Mouse (Mus musculus) myocyte (in vitro differentiated cells): ENCODE results near the gene 4930442H23Rik. TPM values are rescaled to one million over a fixed set of nuclear protein-coding genes. Genes with fewer than 3 reads are reported as not detected.
A peak's percentile ranks its signal among the peaks of the same experiment; 100 is the strongest.

Experiments
- H3K27me3 ChIP-seq: one replicate; pipeline ENCODE4 v1.6.1; 2011; ENCODE audit not compliant: control insufficient read depth, insufficient read depth, insufficient read length
- H3K36me3 ChIP-seq: one replicate; pipeline ENCODE4 v1.6.1; 2011; ENCODE audit not compliant: control insufficient read depth, insufficient read depth
- H3K4me2 ChIP-seq: one replicate; pipeline ENCODE4 v1.6.1; 2011; ENCODE audit warnings: low read depth, control low read depth
- H3K4me3 ChIP-seq: one replicate; pipeline ENCODE4 v1.5.1; 2011; ENCODE audit warnings: mild to moderate bottlenecking, control low read depth, moderate library complexity
- H3K79me2 ChIP-seq: one replicate; pipeline ENCODE4 v1.6.1; 2011; ENCODE audit not compliant: control insufficient read depth, insufficient read depth
- H3ac ChIP-seq: one replicate; pipeline ENCODE4 v1.6.1; 2011; ENCODE audit not compliant: control insufficient read depth, insufficient read length
- CEBPB ChIP-seq: IDR thresholded peaks from 2 replicates; pipeline ENCODE4 v1.6.1; 2011; ENCODE audit warnings: mild to moderate bottlenecking, moderate library complexity; ENCODE audit not compliant: poor library complexity, insufficient read depth, severe bottlenecking
- E2F4 ChIP-seq: IDR thresholded peaks from one replicate; pipeline ENCODE4 v1.6.1; 2011; ENCODE audit warnings: mild to moderate bottlenecking, control low read depth, moderate library complexity; ENCODE audit not compliant: insufficient read depth
- MAX ChIP-seq: IDR thresholded peaks from one replicate; pipeline ENCODE4 v1.6.1; 2011; ENCODE audit warnings: low read depth, mild to moderate bottlenecking, control low read depth
- MYOD1 ChIP-seq, 3 experiments: IDR thresholded peaks; one replicate each; pipeline ENCODE4 v1.6.1; 2011; ENCODE audit warnings: control low read depth in 2 of 3, low read depth in 2 of 3, mild to moderate bottlenecking in 2 of 3, moderate library complexity in 1 of 3; ENCODE audit not compliant: insufficient read length in 2 of 3, control insufficient read depth in 1 of 3
- MYOG ChIP-seq, 3 experiments: IDR thresholded peaks; one replicate each; pipeline ENCODE4 v1.6.1; 2011; ENCODE audit warnings: control low read depth in 2 of 3, low read depth in 2 of 3, mild to moderate bottlenecking in 2 of 3; ENCODE audit not compliant: insufficient read length in 2 of 3, control insufficient read depth in 1 of 3, insufficient read depth in 1 of 3
- POLR2A ChIP-seq: IDR thresholded peaks from one replicate; pipeline ENCODE4 v1.6.1; 2011; ENCODE audit warnings: low read depth, mild to moderate bottlenecking, control low read depth, moderate library complexity; ENCODE audit not compliant: insufficient read length
- POLR2AphosphoS2 ChIP-seq: IDR thresholded peaks from one replicate; pipeline ENCODE4 v1.6.1; 2011; ENCODE audit warnings: low read depth, control low read depth; ENCODE audit not compliant: insufficient read length
- REST ChIP-seq: IDR thresholded peaks from one replicate; pipeline ENCODE4 v1.6.1; 2011; ENCODE audit warnings: mild to moderate bottlenecking, control low read depth, moderate library complexity; ENCODE audit not compliant: insufficient read depth, insufficient read length
- SRF ChIP-seq: IDR thresholded peaks from one replicate; pipeline ENCODE4 v1.6.1; 2011; ENCODE audit warnings: low read depth; ENCODE audit not compliant: control insufficient read depth, insufficient read length
- TCF12 ChIP-seq: IDR thresholded peaks from one replicate; pipeline ENCODE4 v1.6.1; 2011; ENCODE audit warnings: mild to moderate bottlenecking, control low read depth; ENCODE audit not compliant: poor library complexity, insufficient read depth, severe bottlenecking
- TCF3 ChIP-seq: IDR thresholded peaks from one replicate; pipeline ENCODE4 v1.6.1; 2011; ENCODE audit warnings: low read depth, control low read depth; ENCODE audit not compliant: insufficient read length
- USF1 ChIP-seq: IDR thresholded peaks from one replicate; pipeline ENCODE4 v1.6.1; 2011; ENCODE audit warnings: low read depth, mild to moderate bottlenecking, control low read depth, moderate library complexity
- polyA plus RNA-seq: library from polyadenylated mRNA; unstranded; fragments of >200 nt; fragmentation: generic; extraction: Trizol; gene quantifications from one replicate; pipeline ENCODE4 v1.2.1, GENCODE M21; 2012; ENCODE audit warnings: missing spikeins

4930442H23Rik gene
- polyA plus RNA-seq, 1 experiment = 0.12 TPM

DNA sequence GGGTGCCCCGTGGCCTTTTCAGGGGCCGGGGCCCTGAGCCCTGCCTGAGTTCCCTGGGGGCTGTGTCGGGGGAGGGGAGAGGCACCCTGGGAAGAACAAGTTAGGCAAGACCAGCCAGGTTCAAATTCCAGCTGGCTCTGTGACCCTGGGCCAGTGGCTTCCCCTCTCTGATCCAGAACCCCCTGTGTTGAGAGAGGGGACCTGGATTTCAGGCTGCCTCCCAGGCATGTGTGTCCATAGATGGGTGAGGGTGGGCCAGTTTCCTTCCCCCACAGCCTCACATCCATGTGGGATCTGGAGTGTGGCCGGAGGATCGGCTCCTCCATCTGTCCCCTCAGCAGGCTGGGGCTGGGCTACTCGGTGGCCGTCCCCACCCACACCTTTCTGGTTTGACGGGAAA lies 43.6 kb downstream of the 4930442H23Rik start:
- Histone ChIP-seq H3K79me2 (peaks cover 66% of the 10 kb centered on the region), H3K4me3 (peak overlapping the region; percentile 94), H3K36me3 (peaks cover 3% of the 10 kb centered on the region), H3K4me2 (peak overlapping the region; percentile 89), H3K27me3 (no peaks in the 10 kb centered on the region), H3ac (no peak overlapping the region)
- TF ChIP-seq TCF12 = no peak
- no peak for TF ChIP-seq MAX
- no peak for TF ChIP-seq SRF
- TF ChIP-seq CEBPB = no peak
- TF ChIP-seq USF1 = no peak
- no peak for TF ChIP-seq MYOG (IDR thresholded peaks at IDR 0.05; ENCODE audit: control insufficient read depth in 1 of 3, insufficient read depth in 1 of 3, insufficient read length in 2 of 3, low read depth in 2 of 3)
- TF ChIP-seq POLR2AphosphoS2 = no peak
- TF ChIP-seq MYOD1 (IDR thresholded peaks at IDR 0.05; ENCODE audit: control insufficient read depth in 1 of 3, insufficient read length in 2 of 3, low read depth in 2 of 3) = no peak
- TF ChIP-seq TCF3 = no peak
- TF ChIP-seq E2F4 = no peak
- TF ChIP-seq REST = no peak

DNA sequence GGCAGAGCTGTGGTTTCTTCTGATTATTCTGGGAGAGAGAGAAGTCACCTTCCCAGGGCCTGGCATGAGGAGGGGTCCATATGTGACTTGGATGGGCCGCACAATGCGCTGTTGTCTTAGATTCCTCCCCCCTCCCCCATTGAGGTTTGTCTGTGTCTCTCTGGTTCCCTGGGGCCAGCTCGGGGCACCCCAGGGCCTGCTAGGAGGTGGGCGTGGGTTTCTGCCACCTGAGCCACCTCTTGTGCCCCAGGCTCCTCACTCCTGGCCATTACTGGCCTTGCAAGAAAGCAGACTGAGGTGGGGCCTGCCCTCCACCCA lies 44.2 kb downstream of the 4930442H23Rik start:
- Histone ChIP-seq H3ac (no peak overlapping the region), H3K27me3 (no peaks in the 10 kb centered on the region), H3K4me3 (peak overlapping the region; percentile 94), H3K4me2 (peak overlapping the region; percentile 89), H3K79me2 (peaks cover 64% of the 10 kb centered on the region), H3K36me3 (no peaks in the 10 kb centered on the region)
- no peak for TF ChIP-seq MAX
- no peak for TF ChIP-seq POLR2A
- no peak for TF ChIP-seq CEBPB
- no peak for TF ChIP-seq USF1
- no peak for TF ChIP-seq SRF
- TF ChIP-seq TCF12 = no peak
- TF ChIP-seq E2F4 = no peak
- TF ChIP-seq POLR2AphosphoS2 = no peak
- TF ChIP-seq REST = no peak
- TF ChIP-seq TCF3 = no peak
- no peak for TF ChIP-seq MYOG (IDR thresholded peaks at IDR 0.05; ENCODE audit: control insufficient read depth in 1 of 3, insufficient read depth in 1 of 3, insufficient read length in 2 of 3, low read depth in 2 of 3)
- no peak for TF ChIP-seq MYOD1 (IDR thresholded peaks at IDR 0.05; ENCODE audit: control insufficient read depth in 1 of 3, insufficient read length in 2 of 3, low read depth in 2 of 3)

GRCm38 (mm10) chr10:81138821-81139528 lies 44.7 kb downstream of the 4930442H23Rik start:
- Histone ChIP-seq H3K27me3 (no peaks in the 10 kb centered on the region), H3K4me2 (peak overlapping the region; percentile 89)

DNA sequence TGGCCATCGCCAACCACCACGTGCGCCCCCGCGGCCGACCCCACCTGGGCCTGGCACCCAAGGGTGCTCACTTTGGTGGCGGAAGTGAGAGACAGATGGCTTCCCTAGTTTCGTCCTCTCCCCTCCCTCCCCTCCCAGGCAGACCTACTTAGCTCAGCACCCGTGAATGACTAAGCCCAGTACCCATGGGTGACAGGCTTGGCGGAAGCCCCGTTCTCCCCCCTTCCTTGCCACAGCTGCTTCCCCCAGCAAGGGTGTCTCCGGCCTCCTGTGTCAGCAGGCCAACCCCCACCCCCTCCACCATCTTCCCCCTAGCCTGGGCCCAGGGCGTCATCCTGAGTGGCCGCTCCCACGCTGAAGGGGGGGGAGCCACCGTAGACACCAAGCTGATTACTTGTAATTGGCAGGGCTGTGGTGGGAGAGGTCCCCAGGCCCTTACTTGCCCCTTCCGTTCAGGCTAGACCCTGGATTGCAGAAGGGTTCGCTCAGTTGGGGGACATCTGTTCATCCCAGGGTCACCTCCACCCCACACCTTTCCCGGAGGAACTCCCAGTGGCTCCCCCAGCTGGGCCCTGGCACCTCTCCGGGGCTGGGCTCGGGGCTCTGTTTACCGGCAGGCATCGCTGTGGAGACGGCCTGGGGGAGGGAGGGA lies 45.4 kb downstream of the 4930442H23Rik start:
- Histone ChIP-seq H3K4me2 (peak overlapping the region; percentile 89), H3ac (peak overlapping the region; percentile 73), H3K36me3 (no peaks in the 10 kb centered on the region), H3K4me3 (peak overlapping the region; percentile 94), H3K79me2 (peaks cover 55% of the 10 kb centered on the region), H3K27me3 (no peaks in the 10 kb centered on the region)
- TF ChIP-seq MYOG (IDR thresholded peaks at IDR 0.05; ENCODE audit: control insufficient read depth in 1 of 3, insufficient read depth in 1 of 3, insufficient read length in 2 of 3, low read depth in 2 of 3) = peak in 1 of 3 experiments; percentile 65
- TF ChIP-seq POLR2A = no peak
- no peak for TF ChIP-seq E2F4
- peak in 2 of 3 experiments; percentile 2 to 50 for TF ChIP-seq MYOD1 (IDR thresholded peaks at IDR 0.05; ENCODE audit: control insufficient read depth in 1 of 3, insufficient read length in 2 of 3, low read depth in 2 of 3)
- no peak for TF ChIP-seq SRF

More at GRCm38 (mm10) chr10:81138821-81139528, 44.7 kb downstream of the 4930442H23Rik start:
- peaks cover 62% of the 10 kb centered on the region for H3K79me2 ChIP-seq
- no peaks in the 10 kb centered on the region for H3K36me3 ChIP-seq
- peak overlapping the region; percentile 73 for H3ac ChIP-seq
- H3K4me3 ChIP-seq = peak overlapping the region; percentile 94
- TF ChIP-seq USF1 (no peak), CEBPB (no peak), TCF12 (no peak), MYOG (IDR thresholded peaks at IDR 0.05; ENCODE audit: control insufficient read depth in 1 of 3, insufficient read depth in 1 of 3, insufficient read length in 2 of 3, low read depth in 2 of 3) (no peak), E2F4 (no peak), TCF3 (no peak), REST (no peak), MYOD1 (IDR thresholded peaks at IDR 0.05; ENCODE audit: control insufficient read depth in 1 of 3, insufficient read length in 2 of 3, low read depth in 2 of 3) (no peak), SRF (no peak), MAX (no peak)
